Mouse (Mus musculus): ENCODE measurements around the gene Sh3tc1. TPM values are rescaled to one million over a fixed set of nuclear protein-coding genes. Genes with fewer than 3 reads are reported as not detected.
A peak's percentile ranks its signal among the peaks of the same experiment; 100 is the strongest.

The Sh3tc1 gene
- polyA plus RNA-seq, 1 experiment from 2014 or later: 1.5 TPM

DNA sequence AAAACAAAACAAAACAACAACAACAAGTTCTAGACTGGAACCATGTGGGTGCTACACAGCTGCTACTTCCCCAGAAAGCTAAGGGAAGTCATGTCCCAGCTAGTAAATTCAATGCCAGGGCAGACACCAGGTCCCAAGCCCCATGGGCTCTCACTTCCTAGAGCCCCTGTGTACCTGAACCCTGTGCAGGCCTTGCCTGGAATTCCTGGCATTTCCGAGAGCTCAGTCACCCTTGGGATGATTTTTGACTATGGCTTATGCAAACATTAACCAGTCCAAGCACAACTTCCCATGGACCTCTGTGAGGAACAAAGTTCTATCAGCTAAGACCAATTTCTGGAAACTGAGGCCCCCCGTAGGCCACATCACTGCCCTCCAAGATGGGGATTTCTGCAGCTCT, 6.3 kb downstream of the Sh3tc1 start:
- ATAC-seq (ENCODE audit: low FRiP score): no peak
- H3K4me1 ChIP-seq (replicated peaks; ENCODE audit: control insufficient read depth, insufficient read depth, low read length): no peaks in the 10 kb centered on the region
- no peaks in the 10 kb centered on the region for H3K36me3 ChIP-seq (ENCODE audit: control insufficient read depth, insufficient read depth, low read length)
- no peaks in the 10 kb centered on the region for H3K9me3 ChIP-seq (ENCODE audit: control insufficient read depth, low read length)
- H3K27ac ChIP-seq (ENCODE audit: low read depth, low read length): no peak overlapping the region
- H3K4me3 ChIP-seq (ENCODE audit: low read depth, low read length): no peak overlapping the region
- 82% methylated on average over 2 of the region's 2 CpGs for WGBS
- no peaks in the 10 kb centered on the region for H3K27me3 ChIP-seq (ENCODE audit: control insufficient read depth, insufficient read depth, low read length)
- no peak overlapping the region for H3K4me2 ChIP-seq (replicated peaks; ENCODE audit: low read depth, low read length)
- H3K9ac ChIP-seq (ENCODE audit: low read depth, low read length): no peak overlapping the region
- DNase-seq (ENCODE audit: low spot score): no peak

DNA sequence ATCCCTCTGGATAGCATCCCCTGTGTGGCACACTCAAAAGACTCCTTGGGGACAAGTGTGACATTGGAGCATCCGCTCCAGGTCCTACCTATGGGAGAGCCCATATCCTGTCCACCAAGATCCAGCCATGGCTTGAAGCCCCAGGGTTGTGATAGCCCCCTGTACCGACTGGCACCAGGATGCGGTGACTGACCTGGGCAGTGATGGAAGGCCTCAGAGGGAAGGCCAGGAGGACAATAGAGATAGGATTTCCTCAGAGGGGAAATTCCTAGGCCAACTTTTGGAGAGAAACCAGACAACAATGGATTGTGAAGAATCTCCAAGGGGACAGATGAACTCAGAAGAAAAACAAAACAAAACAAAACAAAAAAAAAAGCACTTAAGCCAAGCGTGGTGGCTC, 8.8 kb downstream of the Sh3tc1 start:
- no peak overlapping the region for H3K4me3 ChIP-seq (ENCODE audit: low read depth, low read length)
- H3K9me3 ChIP-seq (ENCODE audit: control insufficient read depth, low read length): no peaks in the 10 kb centered on the region
- no peaks in the 10 kb centered on the region for H3K27me3 ChIP-seq (ENCODE audit: control insufficient read depth, insufficient read depth, low read length)
- H3K27ac ChIP-seq (ENCODE audit: low read depth, low read length): no peak overlapping the region
- H3K9ac ChIP-seq (ENCODE audit: low read depth, low read length): no peak overlapping the region
- DNase-seq (ENCODE audit: low spot score) (no peak), ATAC-seq (ENCODE audit: low FRiP score) (no peak)
- WGBS: 88% methylated on average over 4 of the region's 4 CpGs
- no peaks in the 10 kb centered on the region for H3K36me3 ChIP-seq (ENCODE audit: control insufficient read depth, insufficient read depth, low read length)
- H3K4me2 ChIP-seq (replicated peaks; ENCODE audit: low read depth, low read length): no peak overlapping the region
- H3K4me1 ChIP-seq (replicated peaks; ENCODE audit: control insufficient read depth, insufficient read depth, low read length): no peaks in the 10 kb centered on the region

DNA sequence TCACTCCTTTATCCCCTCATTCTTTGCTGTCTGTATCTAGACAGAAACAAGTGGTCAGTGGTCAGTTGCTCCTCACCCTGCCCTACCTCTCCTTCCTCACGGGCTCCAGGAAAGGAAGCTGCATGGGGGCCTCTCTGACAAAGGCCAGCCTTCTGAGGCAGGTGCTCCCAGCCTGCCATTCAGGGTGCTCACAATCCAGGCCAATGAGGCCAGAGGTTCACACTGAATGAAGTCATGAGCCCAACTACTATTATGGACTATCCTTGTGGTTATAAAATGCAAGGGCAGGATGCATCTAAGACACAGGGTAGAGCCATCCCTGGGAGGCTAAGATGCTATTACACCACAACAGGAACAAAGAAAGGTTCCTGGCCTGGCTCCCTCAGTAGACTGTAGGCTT, 9.2 kb downstream of the Sh3tc1 start:
- H3K27me3 ChIP-seq (ENCODE audit: control insufficient read depth, insufficient read depth, low read length): no peaks in the 10 kb centered on the region
- no peaks in the 10 kb centered on the region for H3K36me3 ChIP-seq (ENCODE audit: control insufficient read depth, insufficient read depth, low read length)
- no peaks in the 10 kb centered on the region for H3K4me1 ChIP-seq (replicated peaks; ENCODE audit: control insufficient read depth, insufficient read depth, low read length)
- H3K4me3 ChIP-seq (ENCODE audit: low read depth, low read length): no peak overlapping the region
- H3K27ac ChIP-seq (ENCODE audit: low read depth, low read length): no peak overlapping the region
- 76% methylated on average over 1 of the region's 1 CpGs for WGBS
- H3K9me3 ChIP-seq (ENCODE audit: control insufficient read depth, low read length): no peaks in the 10 kb centered on the region
- ATAC-seq (ENCODE audit: low FRiP score) (no peak), DNase-seq (ENCODE audit: low spot score) (no peak)
- H3K9ac ChIP-seq (ENCODE audit: low read depth, low read length): no peak overlapping the region
- no peak overlapping the region for H3K4me2 ChIP-seq (replicated peaks; ENCODE audit: low read depth, low read length)

DNA sequence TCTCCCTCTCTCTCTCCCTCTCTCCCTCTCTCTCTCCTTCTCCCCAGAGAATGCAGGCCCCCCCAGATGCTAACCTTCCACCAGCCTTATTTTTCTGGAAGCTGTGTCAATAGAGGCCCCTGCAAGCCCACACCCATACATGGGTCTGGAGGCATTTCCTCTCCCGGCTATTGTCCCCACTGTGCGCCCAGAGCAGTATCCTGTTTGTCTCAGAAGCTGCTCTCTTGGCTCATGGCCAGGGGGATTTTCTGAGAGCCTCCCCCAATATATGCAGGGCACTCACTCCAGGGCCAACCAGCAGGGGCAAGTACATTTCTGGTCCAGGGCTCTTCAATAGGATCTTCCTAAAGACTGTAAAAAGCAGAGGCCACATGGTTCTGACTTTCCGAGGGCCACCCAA, 9.9 kb downstream of the Sh3tc1 start:
- no peaks in the 10 kb centered on the region for H3K36me3 ChIP-seq (ENCODE audit: control insufficient read depth, insufficient read depth, low read length)
- DNase-seq (ENCODE audit: low spot score) (no peak), ATAC-seq (ENCODE audit: low FRiP score) (no peak)
- H3K9me3 ChIP-seq (ENCODE audit: control insufficient read depth, low read length): no peaks in the 10 kb centered on the region
- H3K4me3 ChIP-seq (ENCODE audit: low read depth, low read length): no peak overlapping the region
- 81% methylated on average over 3 of the region's 3 CpGs for WGBS
- no peak overlapping the region for H3K4me2 ChIP-seq (replicated peaks; ENCODE audit: low read depth, low read length)
- no peaks in the 10 kb centered on the region for H3K4me1 ChIP-seq (replicated peaks; ENCODE audit: control insufficient read depth, insufficient read depth, low read length)
- H3K27ac ChIP-seq (ENCODE audit: low read depth, low read length): no peak overlapping the region
- no peaks in the 10 kb centered on the region for H3K27me3 ChIP-seq (ENCODE audit: control insufficient read depth, insufficient read depth, low read length)
- no peak overlapping the region for H3K9ac ChIP-seq (ENCODE audit: low read depth, low read length)

DNA sequence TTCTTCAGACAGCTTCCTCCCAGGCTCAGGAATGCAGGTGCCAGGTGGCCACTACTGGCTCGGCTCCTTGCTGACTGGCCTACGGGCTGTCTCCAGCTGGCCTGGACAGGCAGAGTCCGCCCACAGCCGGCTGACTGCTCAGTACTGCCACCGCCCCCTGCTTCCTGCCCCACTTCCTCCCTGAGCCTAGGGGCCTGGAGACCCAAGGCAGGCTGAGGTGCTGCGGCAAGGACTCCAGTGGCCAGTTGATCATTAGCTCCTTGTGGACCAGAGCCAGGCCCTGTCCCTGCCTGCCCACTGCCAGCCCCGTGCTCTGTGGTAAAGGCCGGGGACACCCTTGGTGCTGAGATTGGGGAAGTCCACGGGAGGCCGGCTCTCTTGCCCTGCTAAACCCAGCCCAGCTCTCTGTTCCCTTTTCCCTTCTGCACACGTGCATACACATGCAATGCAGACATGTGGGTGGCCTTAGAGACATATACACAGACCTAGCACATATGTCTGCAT, 10.8 kb downstream of the Sh3tc1 start:
- no peak for ATAC-seq (ENCODE audit: low FRiP score)
- Histone ChIP-seq H3K36me3 (ENCODE audit: control insufficient read depth, insufficient read depth, low read length) (no peaks in the 10 kb centered on the region), H3K27ac (ENCODE audit: low read depth, low read length) (no peak overlapping the region), H3K4me2 (replicated peaks; ENCODE audit: low read depth, low read length) (no peak overlapping the region), H3K9me3 (ENCODE audit: control insufficient read depth, low read length) (no peaks in the 10 kb centered on the region), H3K9ac (ENCODE audit: low read depth, low read length) (no peak overlapping the region), H3K27me3 (ENCODE audit: control insufficient read depth, insufficient read depth, low read length) (no peaks in the 10 kb centered on the region), H3K4me1 (replicated peaks; ENCODE audit: control insufficient read depth, insufficient read depth, low read length) (no peaks in the 10 kb centered on the region), H3K4me3 (ENCODE audit: low read depth, low read length) (no peak overlapping the region)
- peak; percentile 19 for DNase-seq (ENCODE audit: low spot score)
- 54% methylated on average over 11 of the region's 11 CpGs for WGBS

DNA sequence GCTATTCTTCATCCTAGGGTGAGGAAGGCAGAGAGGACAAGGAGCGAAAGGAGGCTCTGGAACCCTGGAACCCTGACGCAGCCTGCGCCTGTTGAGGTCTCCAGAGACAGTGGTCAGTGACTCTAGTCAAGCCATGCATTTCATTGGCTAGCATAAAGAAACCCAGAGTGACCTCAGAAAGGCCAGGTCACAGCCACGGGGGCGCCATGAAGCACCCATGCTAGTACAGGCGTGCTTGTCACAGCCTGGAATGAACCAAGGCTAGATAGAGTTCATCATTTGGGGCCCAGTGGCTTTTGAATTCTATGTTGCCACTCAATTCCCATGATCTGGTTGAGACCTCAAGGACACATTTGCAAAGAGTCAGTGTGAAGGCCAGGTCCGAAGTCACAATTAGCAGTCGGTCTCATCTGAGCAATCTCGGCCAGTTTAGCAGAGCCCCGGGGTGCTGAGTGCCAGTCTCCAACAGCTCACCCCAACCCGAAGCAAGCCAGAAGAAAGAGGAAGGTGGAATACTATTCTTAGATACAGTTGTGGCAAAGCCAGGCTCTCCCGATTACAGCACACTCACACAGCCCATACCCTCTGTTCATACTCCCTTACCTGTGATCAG, 11.3 kb downstream of the Sh3tc1 start:
- Histone ChIP-seq H3K36me3 (ENCODE audit: control insufficient read depth, insufficient read depth, low read length) (no peaks in the 10 kb centered on the region), H3K4me3 (ENCODE audit: low read depth, low read length) (no peak overlapping the region), H3K9ac (ENCODE audit: low read depth, low read length) (no peak overlapping the region), H3K9me3 (ENCODE audit: control insufficient read depth, low read length) (no peaks in the 10 kb centered on the region), H3K27me3 (ENCODE audit: control insufficient read depth, insufficient read depth, low read length) (no peaks in the 10 kb centered on the region), H3K4me2 (replicated peaks; ENCODE audit: low read depth, low read length) (no peak overlapping the region), H3K27ac (ENCODE audit: low read depth, low read length) (no peak overlapping the region), H3K4me1 (replicated peaks; ENCODE audit: control insufficient read depth, insufficient read depth, low read length) (no peaks in the 10 kb centered on the region)
- WGBS: 87% methylated on average over 12 of the region's 12 CpGs
- no peak for DNase-seq (ENCODE audit: low spot score)
- ATAC-seq (ENCODE audit: low FRiP score): no peak

DNA sequence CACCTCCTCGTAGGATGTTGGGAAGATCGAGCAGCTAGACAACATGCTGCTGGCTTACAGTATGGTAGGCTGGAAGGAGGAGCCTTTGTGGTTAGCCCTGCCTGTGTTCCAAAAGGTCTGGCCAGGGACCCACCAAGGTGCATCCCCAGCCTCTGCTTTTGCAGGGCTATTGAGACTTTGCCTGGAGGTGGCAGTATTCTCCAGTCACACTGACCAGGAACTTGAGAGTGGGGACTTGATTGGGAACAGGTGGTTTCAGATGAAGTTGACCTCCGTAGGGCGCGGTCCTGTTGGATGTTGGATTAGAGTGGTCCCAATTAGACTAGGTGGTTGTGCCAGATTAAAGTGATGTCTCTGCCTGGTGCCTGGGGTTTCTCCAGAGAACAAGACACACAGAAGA, 12.3 kb downstream of the Sh3tc1 start:
- ATAC-seq (ENCODE audit: low FRiP score) (no peak), DNase-seq (ENCODE audit: low spot score) (no peak)
- H3K9ac ChIP-seq (ENCODE audit: low read depth, low read length): no peak overlapping the region
- no peak overlapping the region for H3K4me3 ChIP-seq (ENCODE audit: low read depth, low read length)
- no peaks in the 10 kb centered on the region for H3K9me3 ChIP-seq (ENCODE audit: control insufficient read depth, low read length)
- no peak overlapping the region for H3K27ac ChIP-seq (ENCODE audit: low read depth, low read length)
- 91% methylated on average over 5 of the region's 5 CpGs for WGBS
- H3K27me3 ChIP-seq (ENCODE audit: control insufficient read depth, insufficient read depth, low read length): no peaks in the 10 kb centered on the region
- no peaks in the 10 kb centered on the region for H3K4me1 ChIP-seq (replicated peaks; ENCODE audit: control insufficient read depth, insufficient read depth, low read length)
- H3K4me2 ChIP-seq (replicated peaks; ENCODE audit: low read depth, low read length): no peak overlapping the region
- no peaks in the 10 kb centered on the region for H3K36me3 ChIP-seq (ENCODE audit: control insufficient read depth, insufficient read depth, low read length)

DNA sequence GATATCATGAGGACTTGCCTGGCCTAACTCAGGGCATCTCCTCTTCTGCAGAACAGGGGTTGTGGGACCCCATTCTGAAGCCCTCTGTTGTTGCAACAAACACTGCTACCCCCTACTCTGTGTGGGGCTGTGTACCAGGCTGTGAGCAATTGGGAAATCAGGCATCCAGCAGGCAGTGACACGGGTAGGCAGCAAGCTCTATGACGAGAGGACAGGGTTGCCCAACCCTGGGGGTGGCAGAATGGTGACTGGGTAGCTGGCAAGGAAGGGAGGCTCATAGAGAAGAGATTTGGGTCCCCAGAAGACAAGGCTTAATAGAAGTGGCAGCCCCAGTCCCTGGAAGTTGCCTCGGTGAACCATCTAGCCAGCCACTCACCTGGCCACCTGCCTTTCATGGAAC, 13.9 kb downstream of the Sh3tc1 start:
- Histone ChIP-seq H3K4me1 (replicated peaks; ENCODE audit: control insufficient read depth, insufficient read depth, low read length) (no peaks in the 10 kb centered on the region), H3K9ac (ENCODE audit: low read depth, low read length) (no peak overlapping the region), H3K27me3 (ENCODE audit: control insufficient read depth, insufficient read depth, low read length) (no peaks in the 10 kb centered on the region), H3K4me3 (ENCODE audit: low read depth, low read length) (no peak overlapping the region), H3K36me3 (ENCODE audit: control insufficient read depth, insufficient read depth, low read length) (no peaks in the 10 kb centered on the region), H3K4me2 (replicated peaks; ENCODE audit: low read depth, low read length) (no peak overlapping the region), H3K27ac (ENCODE audit: low read depth, low read length) (no peak overlapping the region), H3K9me3 (ENCODE audit: control insufficient read depth, low read length) (no peaks in the 10 kb centered on the region)
- DNase-seq (ENCODE audit: low spot score): no peak
- no peak for ATAC-seq (ENCODE audit: low FRiP score)
- 81% methylated on average over 3 of the region's 3 CpGs for WGBS

DNA sequence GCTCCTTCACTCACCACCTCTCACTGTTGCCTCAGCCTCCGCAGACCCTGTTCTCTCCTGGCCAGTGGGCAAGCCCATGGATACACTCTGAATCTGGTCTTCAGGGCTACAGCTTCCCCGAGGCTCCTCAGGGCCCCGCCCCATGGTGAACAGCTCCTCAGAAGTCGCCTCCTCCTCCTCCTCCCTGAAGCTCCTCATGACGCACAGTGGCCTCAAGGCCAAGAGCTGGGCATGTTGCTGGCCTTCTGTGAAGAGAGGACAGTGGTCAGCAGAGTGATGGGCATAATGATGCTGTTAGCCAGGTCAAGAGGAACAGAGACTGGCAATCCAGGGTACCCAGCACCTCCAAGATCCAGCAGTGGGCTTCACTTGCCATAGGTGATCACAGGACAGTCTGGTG, 15.9 kb downstream of the Sh3tc1 start:
- WGBS: 76% methylated on average over 5 of the region's 5 CpGs
- H3K4me3 ChIP-seq (ENCODE audit: low read depth, low read length): no peak overlapping the region
- no peak overlapping the region for H3K4me2 ChIP-seq (replicated peaks; ENCODE audit: low read depth, low read length)
- DNase-seq (ENCODE audit: low spot score) (no peak), ATAC-seq (ENCODE audit: low FRiP score) (no peak)
- no peaks in the 10 kb centered on the region for H3K4me1 ChIP-seq (replicated peaks; ENCODE audit: control insufficient read depth, insufficient read depth, low read length)
- H3K9ac ChIP-seq (ENCODE audit: low read depth, low read length): no peak overlapping the region
- no peaks in the 10 kb centered on the region for H3K9me3 ChIP-seq (ENCODE audit: control insufficient read depth, low read length)
- H3K36me3 ChIP-seq (ENCODE audit: control insufficient read depth, insufficient read depth, low read length): no peaks in the 10 kb centered on the region
- H3K27ac ChIP-seq (ENCODE audit: low read depth, low read length): no peak overlapping the region
- H3K27me3 ChIP-seq (ENCODE audit: control insufficient read depth, insufficient read depth, low read length): no peaks in the 10 kb centered on the region

Measured in hindbrain, embryonic 11.5 days (tissue).